Mouse (Mus musculus): Measurements from ENCODE around the gene Plxna2.

Gene Plxna2

DNA sequence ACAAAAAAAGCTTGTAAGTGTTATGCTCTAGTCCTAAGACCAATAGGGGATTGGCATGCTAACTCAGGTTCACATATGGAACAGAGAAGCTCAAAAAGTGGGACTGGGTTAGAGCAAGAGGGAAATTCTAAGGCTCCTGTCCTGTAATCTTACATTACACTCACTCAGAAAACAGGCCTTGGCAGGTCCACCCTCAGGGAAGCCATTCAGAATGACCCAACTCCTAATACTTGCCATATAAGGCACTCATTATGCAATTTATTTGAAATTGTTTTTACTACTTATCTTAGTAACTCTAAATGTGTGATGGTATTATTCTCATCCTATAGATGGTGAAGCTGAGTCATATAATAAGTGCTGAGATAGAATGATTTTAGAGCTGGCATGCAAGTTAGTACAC, 146.9 kb downstream of the Plxna2 start:
- no peak for DNase-seq (ENCODE audit: low read depth, low spot score)

GRCm38 (mm10) chr1:194768799-194769198, 150.8 kb downstream of the Plxna2 start:
- DNase-seq (ENCODE audit: low read depth, low spot score): no peak

DNA sequence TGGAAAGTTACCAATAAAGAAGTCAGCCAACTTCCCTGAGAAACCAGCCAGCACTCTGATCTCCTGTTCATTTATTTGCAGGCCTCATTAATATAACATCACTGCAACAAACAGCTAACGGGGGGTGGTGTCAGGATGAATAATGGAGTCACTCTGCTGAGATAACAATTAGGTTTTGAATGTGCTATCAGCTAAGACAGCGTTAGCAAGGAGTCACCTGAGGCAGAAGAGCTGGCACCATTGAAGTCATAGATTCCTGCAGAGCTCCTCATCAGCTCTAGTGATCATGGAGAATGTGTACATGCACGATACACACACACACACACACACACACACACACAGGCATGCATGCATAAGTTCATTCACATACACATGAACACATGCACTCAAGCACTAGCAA, 154.0 kb downstream of the Plxna2 start:
- DNase-seq (ENCODE audit: low read depth, low spot score): no peak

DNA sequence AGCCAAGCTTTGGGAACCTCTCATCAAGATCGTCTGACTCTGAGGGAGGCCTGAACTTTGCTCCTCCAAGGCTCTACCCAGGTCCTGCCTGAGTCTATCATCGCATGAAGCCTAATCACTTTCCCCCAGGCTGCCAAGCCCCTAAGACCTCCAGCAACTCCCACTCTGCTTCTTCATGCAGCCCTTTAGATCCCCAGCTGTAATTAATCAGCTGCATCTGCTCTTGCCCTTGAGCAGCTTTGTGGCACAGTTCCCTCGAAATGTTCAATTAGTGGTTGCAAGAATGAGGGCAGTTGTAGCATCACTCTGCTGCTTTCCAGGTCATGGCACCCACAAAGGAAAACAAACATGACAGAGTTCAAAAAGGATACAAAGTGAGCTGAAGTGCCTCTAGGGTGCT, 155.9 kb downstream of the Plxna2 start:
- no peak for DNase-seq (ENCODE audit: low read depth, low spot score)

DNA sequence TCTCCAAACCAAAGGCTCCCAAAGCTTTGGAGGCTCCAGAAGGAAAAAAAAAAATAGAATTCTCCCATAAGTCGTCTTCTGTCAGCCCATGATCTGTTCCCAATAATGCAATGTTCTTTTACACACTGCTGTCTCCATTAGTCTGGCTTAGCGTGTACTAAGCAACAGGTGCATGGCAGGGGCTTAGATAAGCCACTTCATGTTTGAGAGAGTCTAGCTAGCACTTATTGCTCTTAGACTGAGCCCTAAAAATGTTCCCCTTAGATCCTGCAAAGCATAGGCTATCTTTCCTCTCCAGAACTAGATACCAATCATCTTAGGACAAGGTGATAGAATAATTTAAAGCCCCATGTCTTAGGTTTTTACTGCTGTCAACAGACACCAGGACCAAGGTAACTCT, 156.3 kb downstream of the Plxna2 start:
- DNase-seq (ENCODE audit: low read depth, low spot score): no peak

DNA sequence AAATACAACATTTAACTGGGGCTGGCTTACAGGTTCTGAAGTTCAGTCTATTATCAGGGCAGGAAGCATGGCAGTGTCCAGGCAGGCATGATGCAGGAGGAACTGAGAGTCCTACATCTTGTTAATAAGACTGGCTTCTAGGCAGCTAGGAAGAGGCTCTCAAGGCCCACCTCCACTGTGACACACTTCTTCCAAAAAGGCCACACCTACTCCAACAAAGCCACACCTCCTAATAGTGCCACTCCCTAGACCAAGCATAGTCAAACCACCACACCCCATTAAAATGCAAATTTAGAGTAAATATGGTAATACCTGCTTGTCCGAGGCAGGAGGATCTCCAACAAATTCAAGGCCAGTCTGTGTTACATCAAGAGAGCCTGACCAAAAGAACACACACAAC, 156.7 kb downstream of the Plxna2 start:
- no peak for DNase-seq (ENCODE audit: low read depth, low spot score)

DNA sequence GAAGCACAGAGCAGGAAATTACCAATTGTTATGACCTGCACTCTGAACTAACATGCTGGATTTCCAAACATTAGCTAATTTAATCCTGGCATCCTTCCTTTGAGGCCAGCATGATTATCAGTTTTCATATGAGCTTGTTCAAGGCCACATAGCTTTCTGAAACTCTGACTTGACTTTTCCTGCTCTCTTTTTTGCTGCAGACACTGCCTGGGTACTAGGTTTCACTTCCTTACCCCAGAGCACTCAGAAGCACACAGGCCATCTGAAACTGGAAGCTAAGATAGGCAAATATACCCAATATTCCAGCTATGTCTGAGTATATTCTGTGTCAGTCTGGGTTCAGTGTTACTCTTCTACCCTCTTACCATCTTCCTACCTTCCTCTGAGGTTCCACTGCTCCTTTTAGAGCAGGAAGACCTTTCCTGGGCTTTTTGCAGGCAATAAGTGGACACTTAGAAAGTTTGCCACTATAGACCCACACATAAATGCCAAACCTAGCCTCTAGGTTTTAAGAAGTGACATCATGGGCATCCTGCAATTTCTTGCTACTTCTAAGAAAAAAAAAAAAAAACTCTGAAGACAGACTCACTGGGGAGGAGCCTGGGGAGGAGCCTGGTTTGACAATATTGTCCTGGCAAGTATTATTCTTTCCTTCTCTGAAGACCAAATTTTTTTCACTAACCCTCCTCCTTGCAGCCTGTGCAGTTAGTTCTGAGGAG, 157.8 kb downstream of the Plxna2 start:
- no peak for DNase-seq (ENCODE audit: low read depth, low spot score)

DNA sequence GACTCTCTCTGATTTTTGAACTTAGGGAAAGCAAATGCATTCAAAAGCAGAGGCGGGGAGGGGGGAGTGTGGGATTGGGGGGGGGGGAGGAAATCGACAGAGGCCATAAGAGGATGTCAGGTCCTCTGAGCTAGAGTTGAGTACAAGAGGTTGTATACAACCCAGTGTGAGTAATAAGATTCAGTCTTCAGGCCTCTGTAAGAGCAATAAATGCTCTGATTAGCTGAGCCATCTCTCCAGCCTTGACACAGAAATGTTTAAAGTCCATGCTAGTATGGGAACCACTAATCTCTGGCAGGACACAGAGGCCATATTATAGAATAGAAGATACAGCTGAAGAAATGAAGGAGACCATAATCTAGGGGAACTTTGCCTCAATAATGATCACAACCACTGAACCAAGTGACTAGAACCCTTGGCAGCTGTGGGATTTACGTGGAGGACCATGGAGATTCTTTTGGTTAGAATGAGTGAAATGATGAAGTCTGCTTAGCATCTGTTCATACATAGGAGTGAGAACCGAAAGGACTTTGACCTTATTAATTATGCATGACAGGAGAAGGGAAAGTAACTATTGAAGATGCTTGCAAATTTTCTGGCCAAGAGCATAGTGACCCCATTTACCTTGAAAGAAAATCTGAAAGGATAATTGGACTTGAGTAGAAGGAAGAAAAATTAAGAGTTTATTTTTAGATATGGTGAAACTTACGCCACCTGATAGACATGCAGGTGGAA, 158.7 kb downstream of the Plxna2 start:
- no peak for DNase-seq (ENCODE audit: low read depth, low spot score)

DNA sequence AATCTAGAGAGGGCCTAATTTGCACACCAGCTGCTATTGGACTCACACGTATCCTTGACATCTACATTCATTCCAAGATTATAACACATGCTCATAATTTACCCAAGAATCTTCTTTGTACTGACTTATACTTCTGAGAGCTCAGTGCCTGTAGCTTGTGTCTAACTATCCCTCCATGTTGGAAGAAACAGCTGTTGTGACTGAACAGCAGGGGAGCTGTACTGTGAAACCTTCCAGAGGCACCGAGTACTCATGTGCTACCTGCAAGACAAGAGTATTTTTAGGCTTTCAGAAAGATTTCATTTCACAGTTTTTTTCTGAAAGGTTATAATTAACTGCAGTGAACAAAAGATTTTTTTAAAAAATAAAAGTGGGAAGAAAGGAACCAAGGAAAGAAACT, 159.6 kb downstream of the Plxna2 start:
- no peak for DNase-seq (ENCODE audit: low read depth, low spot score)

GRCm38 (mm10) chr1:194780392-194780791, 162.4 kb downstream of the Plxna2 start:
- DNase-seq (ENCODE audit: low read depth, low spot score): no peak

- DNase-seq (ENCODE audit: low read depth, low spot score): no peak
These were observed 162.9 kb downstream of the Plxna2 start for GRCm38 (mm10) chr1:194780794-194781390.

DNA sequence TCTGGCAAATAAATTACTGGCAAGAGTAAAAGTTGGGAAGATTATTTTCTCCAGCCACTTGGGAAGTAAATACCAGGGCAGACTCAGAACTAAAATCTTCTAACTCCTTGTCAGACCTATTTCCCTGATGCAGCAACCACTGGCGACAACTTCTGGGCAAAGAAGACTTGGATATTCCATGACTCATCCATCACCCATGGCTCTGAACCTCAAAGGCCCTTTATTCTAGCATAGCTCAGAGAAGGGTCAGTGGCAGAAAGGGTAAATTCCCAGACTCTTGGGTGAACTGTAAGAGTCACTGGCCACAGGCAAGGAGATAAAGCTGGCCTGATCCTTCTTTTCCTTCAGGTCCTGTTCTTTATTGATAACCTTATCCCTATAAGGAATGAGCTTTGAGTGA, 163.5 kb downstream of the Plxna2 start:
- DNase-seq (ENCODE audit: low read depth, low spot score): no peak

GRCm38 (mm10) chr1:194782325-194782724, 164.3 kb downstream of the Plxna2 start:
- no peak for DNase-seq (ENCODE audit: low read depth, low spot score)

- DNase-seq (ENCODE audit: low read depth, low spot score): no peak
These were observed 169.6 kb downstream of the Plxna2 start for GRCm38 (mm10) chr1:194787626-194788025.

DNA sequence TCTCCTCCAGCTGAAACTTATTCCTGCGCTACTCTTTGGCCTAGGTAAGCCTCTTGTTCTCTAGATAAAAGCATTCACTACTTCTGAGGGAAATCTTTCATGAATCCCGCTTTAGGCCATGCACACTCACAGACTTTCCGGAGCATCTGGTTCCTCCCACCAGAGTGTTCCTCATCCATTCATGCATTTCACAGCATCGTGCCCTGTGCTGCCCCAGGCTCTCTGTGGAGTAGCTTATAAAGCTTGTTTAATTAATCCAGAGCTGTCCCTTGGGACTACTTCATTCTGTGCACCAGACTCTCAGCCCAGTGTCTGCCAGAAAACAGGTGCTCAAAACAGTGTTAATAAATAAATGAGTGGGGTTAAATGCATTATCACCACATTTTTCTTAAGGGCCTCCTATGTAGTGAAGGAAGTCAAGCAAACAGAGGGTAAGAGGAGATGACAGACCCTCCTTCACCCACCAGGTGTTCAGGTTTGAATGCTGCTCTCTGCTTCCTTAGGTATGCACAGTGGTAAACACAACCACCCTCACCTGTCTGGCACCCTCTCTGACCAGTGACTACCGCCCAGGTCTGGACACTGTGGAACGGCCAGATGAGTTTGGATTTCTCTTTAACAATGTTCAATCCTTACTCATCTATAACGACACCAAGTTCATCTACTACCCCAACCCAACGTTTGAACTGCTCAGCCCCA, 175.4 kb downstream of the Plxna2 start:
- no peak for DNase-seq (ENCODE audit: low read depth, low spot score)

DNA sequence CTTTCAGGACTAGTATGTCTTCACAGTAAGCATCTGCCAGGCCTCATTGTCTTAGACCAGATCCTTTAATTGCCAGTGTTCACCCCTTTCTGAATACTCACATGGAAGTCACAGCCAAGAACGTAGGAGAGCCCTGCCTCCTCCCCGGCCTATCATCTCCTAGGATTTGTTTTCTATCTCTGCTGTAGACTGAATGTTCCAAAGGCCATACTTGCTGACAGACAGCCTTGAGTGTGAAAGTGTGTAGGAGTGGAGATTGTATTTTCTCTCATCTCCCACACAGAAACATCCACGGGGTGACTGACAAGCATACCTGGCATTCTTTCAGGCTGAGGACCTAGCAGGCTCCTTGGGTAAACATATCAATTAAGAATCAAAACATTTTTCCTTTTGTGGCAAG, 177.3 kb downstream of the Plxna2 start:
- DNase-seq (ENCODE audit: low read depth, low spot score): no peak

DNA sequence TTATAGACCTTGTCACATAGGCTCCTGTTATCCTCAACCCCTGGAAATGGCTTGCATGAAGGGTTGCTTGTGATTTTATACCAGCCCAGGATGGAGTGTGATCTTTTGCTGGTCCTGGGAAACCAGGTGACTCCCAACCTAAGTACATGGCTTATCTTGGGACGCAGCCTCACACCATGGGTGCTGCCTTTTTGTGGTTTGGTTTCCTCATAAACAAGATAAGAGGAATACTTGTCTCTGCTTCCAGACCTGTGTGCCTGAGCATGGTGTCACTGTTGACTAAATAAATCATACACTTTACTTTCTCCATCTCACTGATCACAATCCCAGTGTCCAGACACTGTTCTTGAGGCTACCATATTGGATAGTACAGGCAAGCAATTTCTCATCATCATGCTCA, 179.8 kb downstream of the Plxna2 start:
- no peak for DNase-seq (ENCODE audit: low read depth, low spot score)

- no peak for DNase-seq (ENCODE audit: low read depth, low spot score)
These were observed 180.5 kb downstream of the Plxna2 start for GRCm38 (mm10) chr1:194798511-194798910.

GRCm38 (mm10) chr1:194808261-194808660, 190.2 kb downstream of the Plxna2 start:
- DNase-seq (ENCODE audit: low read depth, low spot score): no peak

DNA sequence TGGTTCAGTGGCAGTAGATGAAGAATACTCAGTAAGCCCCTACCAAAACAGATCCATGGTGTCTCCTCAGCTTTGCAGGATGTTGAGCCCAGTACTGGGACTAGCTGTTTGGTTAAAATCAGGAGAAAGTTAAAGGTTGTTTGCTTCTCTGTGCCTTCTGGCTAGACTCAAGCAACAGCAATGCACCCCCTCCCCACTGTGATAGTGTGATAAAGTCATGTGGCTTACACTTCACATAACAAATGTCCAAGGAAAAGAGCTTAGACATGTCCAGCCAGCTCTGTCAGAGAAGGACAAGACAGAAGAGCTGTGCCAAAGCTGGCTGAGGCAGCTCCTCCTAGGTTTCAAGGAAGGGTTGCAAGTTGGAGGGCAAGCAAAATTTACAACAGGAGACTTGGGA, 190.7 kb downstream of the Plxna2 start:
- DNase-seq (ENCODE audit: low read depth, low spot score): no peak

DNA sequence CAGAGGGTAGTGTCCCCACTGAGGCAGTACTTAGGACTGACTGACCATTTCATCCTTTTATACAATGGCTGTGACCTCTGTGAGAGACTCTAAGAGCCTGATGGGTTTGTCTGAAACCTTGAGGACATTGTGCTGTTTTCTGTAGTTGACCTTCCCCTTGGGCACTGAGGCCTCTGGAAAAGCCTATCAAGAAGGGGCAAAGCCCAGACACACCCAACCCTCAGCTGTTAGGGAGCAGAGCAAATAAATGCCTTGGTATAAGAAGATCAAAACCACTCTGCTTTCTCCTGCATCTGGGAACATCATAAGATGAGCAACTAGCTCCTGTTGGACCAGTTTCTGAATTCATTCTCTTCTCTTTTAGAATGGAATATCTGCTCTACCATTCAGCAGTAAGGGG, 191.6 kb downstream of the Plxna2 start:
- no peak for DNase-seq (ENCODE audit: low read depth, low spot score)

DNA sequence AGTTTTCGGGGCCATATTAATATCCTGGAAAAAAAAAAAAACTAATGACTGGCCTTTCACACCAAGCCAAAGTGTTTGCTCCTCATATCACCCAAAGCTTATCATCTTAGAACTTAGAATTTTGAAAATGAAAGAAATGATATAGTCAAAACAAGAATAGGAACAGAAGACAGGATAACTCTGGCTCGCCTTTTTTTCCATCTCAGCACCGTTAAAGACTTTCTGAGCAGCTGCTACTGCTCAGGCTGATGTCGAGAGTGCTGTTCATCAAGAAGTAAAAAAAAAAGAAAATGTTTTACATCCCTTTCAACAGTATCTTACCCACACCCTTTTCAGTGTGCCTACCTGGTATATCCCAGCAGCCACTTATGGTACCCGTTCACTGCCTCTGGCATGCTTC, 196.2 kb downstream of the Plxna2 start:
- DNase-seq (ENCODE audit: low read depth, low spot score): no peak
